Mouse (Mus musculus) adrenal gland, adult 2 months (tissue): ENCODE data around the gene Hic1. TPM values are rescaled to one million over a fixed set of nuclear protein-coding genes. Genes with fewer than 3 reads are reported as not detected.

Experiments used
- DNase-seq: peaks from one replicate; pipeline ENCODE4 v3.0.0; 2021
- microRNA-seq, 2 experiments: library from miRNA; unstranded; fragments of <30 nt; microRNA quantifications; one replicate each; pipeline ENCODE4 v1.2.0; 2021
- polyA plus RNA-seq: library from polyadenylated mRNA; depleted of rRNA; stranded (reverse); fragments of >200 nt; gene quantifications from 2 replicates; pipeline ENCODE4 v1.2.3, GENCODE M21; 2012; rRNA removed
- total RNA-seq, 2 experiments: library from RNA; stranded (reverse); gene quantifications; 2 replicates each; pipeline ENCODE4 v1.2.3; 2021

Gene Hic1
- total and polyA plus RNA-seq, 3 experiments, result 7.5 to 25.9 (median 15.4) TPM

GRCm38 (mm10) chr11:75118141-75118540, 51.2 kb downstream of the Hic1 start:
- DNase-seq, result no peak

DNA sequence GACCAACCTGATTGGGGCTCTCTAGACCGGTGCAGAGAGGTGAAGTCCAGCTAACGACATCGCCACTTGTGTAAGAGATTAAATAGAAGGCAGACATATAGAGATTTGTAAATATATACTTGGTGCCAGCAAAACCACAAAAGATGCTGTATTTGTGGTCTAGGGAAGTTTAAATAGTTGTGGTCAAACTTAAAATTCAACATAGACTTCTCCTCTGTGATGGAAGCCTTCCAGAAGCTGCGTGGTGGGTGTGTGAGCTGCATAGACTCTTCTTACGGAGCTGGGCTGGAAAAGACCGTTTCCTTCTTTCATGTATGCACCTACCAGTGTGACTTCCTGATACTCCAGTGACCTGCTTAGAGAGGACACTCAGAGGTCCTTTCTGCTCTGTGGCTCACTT, 52.9 kb downstream of the Hic1 start:
- DNase-seq, result no peak

Small RNA genes lying within 50 kb of the gene (microRNA-seq; reads per million reads assigned to microRNA genes)
- gene Mir132 (1,650 to 1,788 reads per million in 2 experiments), gene Mir212 (46.3 to 47.6 reads per million in 2 experiments)

Other genes with a start within 250 kb of the Hic1 start
- gene Smg6, start 243.7 kb downstream of the Hic1 start, total RNA-seq, result 10 to 100 TPM; 19.7 to 20.9 TPM
- 27.8 and 32.6 TPM in 2 replicates for gene Smg6, start 243.7 kb downstream of the Hic1 start, polyA plus RNA-seq
- 10 to 100 TPM; 55.7 to 62.8 TPM for gene Srr, start 243.6 kb downstream of the Hic1 start, total RNA-seq
- 2.4 and 5.2 TPM in 2 replicates for gene Srr, start 243.6 kb downstream of the Hic1 start, polyA plus RNA-seq
- gene Ovca2, start 9.3 kb upstream of the Hic1 start, total RNA-seq, result 10 to 100 TPM; 20.4 to 26.5 TPM
- 7.0 and 7.4 TPM in 2 replicates for gene Ovca2, start 9.3 kb upstream of the Hic1 start, polyA plus RNA-seq
- 10 to 100 TPM; 32.3 to 37.4 TPM for gene Dph1, start 21.7 kb upstream of the Hic1 start, total RNA-seq
- gene Dph1, start 21.7 kb upstream of the Hic1 start, polyA plus RNA-seq, result 72.0 and 87.5 TPM in 2 replicates
- 10 to 100 TPM; 29.2 to 58.9 TPM for gene Rtn4rl1, start 24.3 kb upstream of the Hic1 start, total RNA-seq
- 48.1 and 62.9 TPM in 2 replicates for gene Rtn4rl1, start 24.3 kb upstream of the Hic1 start, polyA plus RNA-seq
- 10 to 100 TPM; 35.6 to 54.9 TPM for gene Rpa1, start 178.8 kb upstream of the Hic1 start, total RNA-seq
- gene Rpa1, start 178.8 kb upstream of the Hic1 start, polyA plus RNA-seq, result 11.8 and 16.4 TPM in 2 replicates
- 10 to 100 TPM in 1 of 2 experiments, 1 to 10 TPM in 1; 5.2 to 12.5 TPM for gene Smyd4, start 178.9 kb upstream of the Hic1 start, total RNA-seq
- 6.3 and 6.8 TPM in 2 replicates for gene Smyd4, start 178.9 kb upstream of the Hic1 start, polyA plus RNA-seq